Mouse (Mus musculus) erythroblast, embryonic 14.5 days (primary cell): ENCODE measurements around the gene Azin2.

Experiments
- GATA1 ChIP-seq: IDR thresholded peaks from 2 replicates; pipeline ENCODE4 v1.6.1; 2012; ENCODE audit warnings: low read length, inconsistent platforms, mixed read lengths
- TAL1 ChIP-seq: IDR thresholded peaks from 3 replicates; pipeline ENCODE4 v1.6.1; 2012; ENCODE audit warnings: low read length, inconsistent platforms, mixed read lengths

DNA sequence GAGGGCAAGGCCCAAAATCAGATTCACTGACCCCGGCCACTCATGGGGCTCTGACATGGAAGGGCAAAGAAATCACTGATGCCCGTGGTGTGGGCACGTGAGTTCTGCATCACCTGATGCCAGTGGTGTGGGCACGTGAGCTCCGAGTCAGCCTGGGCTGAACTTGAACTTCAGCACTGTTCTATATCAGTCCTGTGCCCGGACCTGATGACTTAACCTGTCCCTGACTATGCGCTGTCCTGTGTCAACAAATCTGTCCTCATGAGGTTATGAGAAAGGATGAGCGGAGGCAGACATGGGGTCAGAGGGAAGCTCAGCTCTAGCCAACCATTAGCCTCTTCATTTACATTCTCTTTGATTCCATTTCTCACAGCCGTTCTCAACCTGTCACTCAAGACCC lies 15.5 kb downstream of the Azin2 start:
- TF ChIP-seq GATA1 (no peak), TAL1 (no peak)
